Mouse (Mus musculus) brain, embryonic 14.5 days (tissue): ENCODE results near the gene Alx1.

Experiments used
- CTCF ChIP-seq: fragments of 200-500 bp; IDR thresholded peaks from 2 replicates; pipeline ENCODE4 v1.5.1; 2012; ENCODE audit warnings: inconsistent platforms, mild to moderate bottlenecking, moderate library complexity, borderline replicate concordance; ENCODE audit not compliant: insufficient read depth, insufficient read length; ENCODE audit errors: extremely low read depth
- POLR2A ChIP-seq: fragments of 200-500 bp; IDR thresholded peaks from 2 replicates; pipeline ENCODE4 v1.6.1; 2012; ENCODE audit warnings: mild to moderate bottlenecking, inconsistent platforms, borderline replicate concordance; ENCODE audit not compliant: poor library complexity, insufficient read depth, insufficient read length, severe bottlenecking; ENCODE audit errors: extremely low read depth

DNA sequence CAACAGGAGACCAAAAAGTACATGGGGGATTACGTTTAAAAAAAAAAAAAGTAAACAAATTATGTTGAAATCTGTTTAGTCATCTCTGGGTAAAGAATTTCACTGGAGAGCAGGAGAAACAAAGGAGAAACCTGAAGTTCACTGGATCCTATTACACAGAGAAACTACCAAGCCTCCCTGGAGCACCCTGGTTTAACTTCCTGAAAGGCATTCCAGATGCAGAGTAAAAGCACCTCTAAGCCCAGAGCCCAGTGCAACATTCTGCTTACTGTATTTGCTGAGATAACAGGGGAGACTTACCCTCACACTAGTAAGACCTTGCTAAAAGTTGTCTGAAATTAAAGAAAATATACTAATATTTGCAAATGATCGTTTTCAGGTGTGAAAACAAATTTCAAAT lies 15.0 kb upstream of the Alx1 start:
- TF ChIP-seq CTCF (no peak), POLR2A (no peak)
